Mouse (Mus musculus) midbrain, embryonic 15.5 days (tissue): ENCODE results near the gene Stam. TPM values are rescaled to one million over a fixed set of nuclear protein-coding genes. Genes with fewer than 3 reads are reported as not detected.
"Not testable (repeated sequence)": the region's sequence is repeated elsewhere in the genome, so short reads cannot be mapped to it uniquely, and the experiment has no call there.

Source experiments
- ATAC-seq: fragments of 200-750 bp; cut with Nextera tagmentation; replicated peaks from 2 replicates; pipeline ENCODE4 v1.8.0; 2017; ENCODE audit warnings: moderate TSS enrichment
- H3K27ac ChIP-seq: fragments of 300-500 bp; sonication (generic); 2 replicates; pipeline ENCODE4 v1.5.1; 2015; ENCODE audit warnings: mild to moderate bottlenecking, inconsistent platforms
- H3K27me3 ChIP-seq: fragments of 300-500 bp; sonication (generic); replicated peaks from 2 replicates; pipeline ENCODE4 v1.6.1; 2015; ENCODE audit warnings: inconsistent platforms
- H3K36me3 ChIP-seq: fragments of 300-500 bp; sonication (generic); replicated peaks from 2 replicates; pipeline ENCODE4 v1.6.1; 2015; ENCODE audit warnings: inconsistent platforms
- H3K4me1 ChIP-seq: fragments of 300-500 bp; sonication (generic); 2 replicates; pipeline ENCODE4 v1.6.1; 2015; ENCODE audit warnings: inconsistent platforms
- H3K4me2 ChIP-seq: fragments of 300-500 bp; sonication (generic); 2 replicates; pipeline ENCODE4 v1.6.1; 2015; ENCODE audit warnings: inconsistent platforms, mild to moderate bottlenecking, moderate library complexity
- H3K4me3 ChIP-seq: fragments of 300-500 bp; sonication (generic); 2 replicates; pipeline ENCODE4 v1.5.1; 2015; ENCODE audit warnings: mild to moderate bottlenecking, inconsistent platforms
- H3K9ac ChIP-seq: fragments of 300-500 bp; sonication (generic); 2 replicates; pipeline ENCODE4 v1.6.1; 2015; ENCODE audit warnings: mild to moderate bottlenecking, inconsistent platforms
- H3K9me3 ChIP-seq: fragments of 300-500 bp; sonication (generic); 2 replicates; pipeline ENCODE4 v1.6.1; 2016; ENCODE audit warnings: inconsistent platforms
- WGBS: fragments of 180-500 bp; shearing (Covaris S2); methylation state at CpG from one replicate; pipeline ENCODE4 v1.1.7; 2015; ENCODE audit warnings: mixed read lengths; 5-methylcytosine and 5-hydroxymethylcytosine counted together
- polyA plus RNA-seq: library from polyadenylated mRNA; unstranded; fragments of >200 nt; fragmentation: Nextera tagmentation; extraction: Ambion mirVana; gene quantifications from 2 replicates; pipeline ENCODE4 v1.2.1, GENCODE M21; 2015

Stam gene
- polyA plus RNA-seq, 1 experiment from 2014 or later, result 129 TPM

DNA sequence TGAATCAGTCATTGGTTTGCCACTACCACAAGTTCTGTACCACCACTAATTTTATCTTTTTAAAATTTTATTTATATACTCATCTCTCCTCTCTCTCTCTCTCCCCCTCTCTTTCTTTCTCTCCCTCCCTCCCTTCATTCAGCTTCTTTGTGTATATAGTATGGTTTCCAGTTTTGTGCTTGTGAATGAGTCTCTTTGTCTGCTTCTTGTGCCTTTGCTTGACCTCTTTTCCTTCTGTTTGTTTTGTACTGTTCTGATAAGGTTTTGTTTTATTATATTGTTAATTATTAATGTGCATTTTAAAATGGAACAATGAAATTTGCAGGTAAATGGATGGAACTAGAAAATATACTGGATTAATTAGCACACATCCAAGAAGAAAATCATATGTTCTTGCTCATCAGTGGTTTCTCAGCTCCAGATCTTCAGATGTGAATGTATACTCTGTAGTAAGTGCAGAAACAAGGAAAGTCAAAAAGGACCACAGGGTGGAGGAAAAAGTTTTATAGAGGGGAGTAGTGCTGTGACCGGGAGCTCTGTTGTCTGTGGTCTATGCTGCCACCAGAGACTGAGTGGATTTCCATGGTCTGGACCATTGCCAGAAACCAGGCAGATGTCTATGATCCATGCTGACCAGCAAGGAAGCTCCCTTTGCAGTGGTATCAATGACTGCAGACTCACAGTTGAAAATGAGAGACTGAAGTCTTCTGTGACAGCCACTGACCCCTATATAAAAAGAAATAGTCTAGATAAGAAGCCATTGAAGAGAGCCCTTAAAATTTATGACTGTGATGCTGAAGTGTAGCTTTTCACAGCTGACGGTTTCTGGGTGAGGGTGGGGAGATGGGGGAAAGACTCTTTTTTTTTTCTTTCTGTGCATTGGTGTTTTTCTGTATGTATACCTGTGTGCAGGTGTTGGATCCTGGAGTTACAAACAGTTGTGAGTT is 7.9 kb upstream of the Stam start:
- H3K27me3 ChIP-seq, result no peaks in the 10 kb centered on the region
- H3K9ac ChIP-seq, result no peak overlapping the region
- ATAC-seq, result no peak
- no peak overlapping the region for H3K4me3 ChIP-seq
- H3K4me1 ChIP-seq, result no peaks in the 10 kb centered on the region
- no peak overlapping the region for H3K27ac ChIP-seq
- H3K36me3 ChIP-seq, result no peaks in the 10 kb centered on the region
- 70% methylated on average over 2 of the region's 2 CpGs for WGBS
- no peaks in the 10 kb centered on the region for H3K9me3 ChIP-seq
- H3K4me2 ChIP-seq, result no peak overlapping the region

DNA sequence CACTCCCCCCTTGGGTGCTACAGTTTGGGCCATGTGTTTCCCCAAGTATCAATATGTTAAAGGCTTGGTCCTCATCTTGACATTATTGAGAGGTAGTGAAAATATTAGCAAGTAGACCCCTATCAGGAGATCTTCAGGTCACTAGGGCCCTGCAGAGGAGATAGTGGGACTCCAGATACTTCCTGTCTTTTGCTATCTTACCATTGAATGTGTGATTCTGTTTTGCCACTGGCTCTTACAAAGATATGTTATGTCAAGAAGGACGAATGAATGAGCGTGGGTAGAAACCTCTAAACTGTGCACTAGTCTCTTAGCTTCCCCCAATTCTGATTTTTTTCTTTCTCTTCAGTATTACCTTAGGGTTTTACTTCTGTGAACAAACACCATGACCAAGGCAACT is 4.9 kb upstream of the Stam start:
- no peak overlapping the region for H3K4me2 ChIP-seq
- no peaks in the 10 kb centered on the region for H3K27me3 ChIP-seq
- no peak overlapping the region for H3K4me3 ChIP-seq
- no peak overlapping the region for H3K9ac ChIP-seq
- 87% methylated on average over 2 of the region's 2 CpGs for whole genome bisulfite sequencing
- no peaks in the 10 kb centered on the region for H3K36me3 ChIP-seq
- H3K4me1 ChIP-seq, result peaks cover 6% of the 10 kb centered on the region
- no peak for ATAC-seq
- no peaks in the 10 kb centered on the region for H3K9me3 ChIP-seq
- H3K27ac ChIP-seq, result no peak overlapping the region

GRCm38 (mm10) chr2:14070466-14070865 is 3.4 kb upstream of the Stam start:
- Histone ChIP-seq H3K4me3 (no peak overlapping the region), H3K36me3 (no peaks in the 10 kb centered on the region), H3K9me3 (no peaks in the 10 kb centered on the region), H3K4me1 (peaks cover 14% of the 10 kb centered on the region), H3K4me2 (no peak overlapping the region), H3K27me3 (no peaks in the 10 kb centered on the region), H3K9ac (no peak overlapping the region), H3K27ac (no peak overlapping the region)
- WGBS, result 84% methylated on average over 8 of the region's 8 CpGs
- no peak for ATAC-seq

DNA sequence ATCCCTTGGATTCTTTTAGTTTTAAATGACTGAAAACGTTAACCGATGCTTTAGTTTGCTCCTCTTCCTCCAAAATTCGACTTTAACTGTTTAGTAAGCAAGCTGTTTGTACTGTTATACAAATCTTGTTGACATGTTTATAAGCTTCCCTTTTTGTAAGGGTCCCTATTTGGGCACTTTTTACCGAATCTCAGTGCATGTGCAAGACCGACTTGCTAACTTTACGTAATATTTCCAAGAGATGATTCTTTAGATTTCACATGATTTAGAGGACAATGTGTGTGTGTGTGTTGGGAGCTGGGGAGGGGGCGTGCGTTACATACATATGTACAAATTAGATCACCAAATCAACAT is 913 bp upstream of the Stam start:
- 23% methylated on average over 8 of the region's 8 CpGs for WGBS

GRCm38 (mm10) chr2:14074221-14074901 is 463 bp downstream of the Stam start:
- WGBS, result under 1% methylated on average over 34 of the region's 38 CpGs
- Histone ChIP-seq H3K27me3 (no peaks in the 10 kb centered on the region), H3K4me3 (peak overlapping the region; percentile 85), H3K9ac (peak overlapping the region; percentile 87), H3K9me3 (no peaks in the 10 kb centered on the region), H3K36me3 (no peaks in the 10 kb centered on the region), H3K4me1 (peaks cover 24% of the 10 kb centered on the region), H3K27ac (peak overlapping the region; percentile 96), H3K4me2 (peak overlapping the region; percentile 68)
- no peak for ATAC-seq

More for the DNA sequence above, 913 bp upstream of the Stam start:
- ATAC-seq, result no peak; the same call in 1 of the 2 replicates
- no peaks in the 10 kb centered on the region for H3K27me3 ChIP-seq
- H3K9me3 ChIP-seq, result no peaks in the 10 kb centered on the region
- H3K9ac ChIP-seq, result peak overlapping the region; percentile 87
- peak overlapping the region; percentile 85 for H3K4me3 ChIP-seq
- peak overlapping the region; percentile 96 for H3K27ac ChIP-seq
- peak overlapping the region; percentile 68 for H3K4me2 ChIP-seq
- H3K36me3 ChIP-seq, result no peaks in the 10 kb centered on the region
- peaks cover 24% of the 10 kb centered on the region for H3K4me1 ChIP-seq

DNA sequence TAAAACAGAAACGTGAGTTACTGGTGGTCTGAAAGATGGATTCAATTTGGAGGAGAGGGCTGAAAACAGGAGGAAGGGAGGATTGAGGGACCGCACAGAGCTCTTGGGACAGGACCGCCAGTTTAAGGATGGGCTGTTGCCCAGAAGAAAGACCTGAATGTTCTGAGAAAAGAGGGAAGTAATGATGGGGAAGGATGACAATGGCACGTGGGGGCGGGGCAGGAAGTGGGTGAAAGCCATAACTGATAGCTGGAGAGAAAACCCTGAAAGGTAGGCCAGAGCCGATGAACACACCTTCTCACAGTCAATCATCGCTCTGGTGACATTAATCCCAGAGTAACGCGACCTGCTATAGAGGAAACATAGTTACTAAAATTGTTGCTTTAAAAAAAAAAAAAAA is 4.6 kb downstream of the Stam start:
- H3K27me3 ChIP-seq, H3K9ac ChIP-seq, H3K4me2 ChIP-seq, H3K9me3 ChIP-seq, H3K27ac ChIP-seq, H3K4me3 ChIP-seq, ATAC-seq, H3K36me3 ChIP-seq: not testable (repeated sequence)
- peaks cover 18% of the 10 kb centered on the region for H3K4me1 ChIP-seq
- 94% methylated on average over 9 of the region's 9 CpGs for WGBS

- H3K4me1 ChIP-seq, result no peaks in the 10 kb centered on the region
- H3K36me3 ChIP-seq, result 0 out of 2 replicates have a peak, but pooled peaks cover 3% of the 10 kb centered on the region
- no peaks in the 10 kb centered on the region for H3K27me3 ChIP-seq
- no peak for ATAC-seq
- no peak overlapping the region for H3K4me3 ChIP-seq
- no peak overlapping the region for H3K27ac ChIP-seq
- H3K9me3 ChIP-seq, result no peaks in the 10 kb centered on the region
- no peak overlapping the region for H3K9ac ChIP-seq
- H3K4me2 ChIP-seq, result no peak overlapping the region
Measured at GRCm38 (mm10) chr2:14100533-14100932, 26.6 kb downstream of the Stam start.

DNA sequence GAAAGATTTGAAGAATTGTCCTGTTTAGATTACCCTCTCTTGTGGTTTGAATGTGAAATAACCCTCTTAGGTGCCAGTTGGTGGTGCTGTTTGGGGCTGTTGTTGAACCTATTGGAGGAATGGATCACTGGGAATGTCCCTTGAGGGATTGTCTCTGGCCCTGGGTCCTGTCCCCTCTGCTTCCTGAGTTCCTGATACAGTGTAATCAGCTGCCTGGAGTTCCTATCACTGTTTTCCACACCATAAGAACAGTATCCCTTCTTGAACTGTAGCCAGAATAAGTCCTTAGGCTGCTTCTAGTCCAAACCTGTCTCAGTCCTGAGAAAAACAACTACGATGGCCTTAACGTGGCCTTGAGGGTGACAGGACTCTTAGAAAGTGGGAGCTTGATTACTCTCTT is 28.7 kb downstream of the Stam start:
- 88% methylated on average over 2 of the region's 2 CpGs for WGBS
- no peak overlapping the region for H3K27ac ChIP-seq
- no peak for ATAC-seq
- H3K9ac ChIP-seq, result no peak overlapping the region
- H3K4me2 ChIP-seq, result no peak overlapping the region
- no peaks in the 10 kb centered on the region for H3K4me1 ChIP-seq
- H3K36me3 ChIP-seq, result 0 out of 2 replicates have a peak, but pooled peaks cover 3% of the 10 kb centered on the region
- no peaks in the 10 kb centered on the region for H3K9me3 ChIP-seq
- no peak overlapping the region for H3K4me3 ChIP-seq
- H3K27me3 ChIP-seq, result no peaks in the 10 kb centered on the region

GRCm38 (mm10) chr2:14103924-14104323 is 30.0 kb downstream of the Stam start:
- ATAC-seq, result no peak
- Histone ChIP-seq H3K27ac (no peak overlapping the region), H3K4me2 (no peak overlapping the region), H3K27me3 (no peaks in the 10 kb centered on the region), H3K36me3 (0 out of 2 replicates have a peak, but pooled peaks cover 3% of the 10 kb centered on the region), H3K9ac (no peak overlapping the region), H3K9me3 (no peaks in the 10 kb centered on the region), H3K4me1 (no peaks in the 10 kb centered on the region), H3K4me3 (no peak overlapping the region)
- 88% methylated on average over 1 of the region's 1 CpGs for WGBS

- Histone ChIP-seq H3K27me3 (no peaks in the 10 kb centered on the region), H3K27ac (no peak overlapping the region), H3K4me3 (no peak overlapping the region), H3K9me3 (no peaks in the 10 kb centered on the region), H3K9ac (no peak overlapping the region), H3K4me2 (no peak overlapping the region), H3K4me1 (no peaks in the 10 kb centered on the region), H3K36me3 (0 out of 2 replicates have a peak, but pooled peaks cover 3% of the 10 kb centered on the region)
- no peak for ATAC-seq
- WGBS, result 88% methylated on average over 3 of the region's 3 CpGs
Measured at GRCm38 (mm10) chr2:14107673-14108072, 33.8 kb downstream of the Stam start.

DNA sequence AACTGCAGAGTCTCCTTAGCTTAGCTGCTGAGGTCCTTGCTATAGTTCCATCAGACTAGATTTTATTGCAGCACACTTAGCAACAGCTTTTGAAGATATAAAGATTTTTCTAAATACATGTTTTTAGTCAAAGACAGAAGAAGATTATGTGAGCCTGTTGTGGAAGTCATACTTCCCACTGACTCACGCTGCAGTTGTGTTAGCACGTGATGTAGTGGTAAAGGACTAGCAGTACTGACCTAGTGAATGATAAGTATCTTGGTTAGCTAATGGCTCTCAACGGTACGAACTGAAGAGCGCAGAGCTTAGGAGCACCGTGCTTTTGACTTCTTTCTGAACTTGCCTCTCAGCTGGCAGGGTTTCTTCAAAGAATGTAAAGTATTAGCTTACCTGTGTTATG is 52.5 kb downstream of the Stam start:
- Histone ChIP-seq H3K27ac (no peak overlapping the region), H3K4me2 (no peak overlapping the region), H3K9me3 (no peaks in the 10 kb centered on the region), H3K9ac (no peak overlapping the region), H3K36me3 (peaks cover 19% of the 10 kb centered on the region; the same call in 1 of the 2 replicates), H3K4me1 (no peaks in the 10 kb centered on the region), H3K4me3 (no peak overlapping the region), H3K27me3 (no peaks in the 10 kb centered on the region)
- 92% methylated on average over 6 of the region's 6 CpGs for whole genome bisulfite sequencing
- no peak for ATAC-seq

DNA sequence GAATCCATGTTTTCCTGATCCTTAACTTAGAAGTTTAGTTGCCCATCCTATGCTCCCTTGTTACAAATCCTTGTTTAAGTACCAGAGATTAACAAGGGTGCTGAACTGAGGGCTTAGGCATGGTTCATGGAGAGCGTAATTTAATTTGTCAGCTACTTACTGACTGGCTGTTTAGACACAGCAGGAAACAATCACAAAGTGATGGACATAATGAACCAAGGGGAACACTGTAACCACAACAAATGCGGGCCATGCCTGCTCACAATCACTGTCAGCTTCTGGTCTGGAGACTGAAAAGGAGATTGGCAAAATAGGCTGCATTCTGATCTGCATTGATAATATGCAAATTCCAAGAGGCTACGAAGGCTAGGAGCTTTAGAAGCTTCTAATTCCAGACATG is 53.7 kb downstream of the Stam start:
- H3K4me1 ChIP-seq, result no peaks in the 10 kb centered on the region
- no peak overlapping the region for H3K27ac ChIP-seq
- H3K9me3 ChIP-seq, result no peaks in the 10 kb centered on the region
- no peak overlapping the region for H3K9ac ChIP-seq
- H3K4me2 ChIP-seq, result no peak overlapping the region
- no peak overlapping the region for H3K4me3 ChIP-seq
- H3K27me3 ChIP-seq, result no peaks in the 10 kb centered on the region
- no peak for ATAC-seq
- 33% methylated on average over 3 of the region's 3 CpGs for WGBS
- peaks cover 19% of the 10 kb centered on the region; the same call in 1 of the 2 replicates for H3K36me3 ChIP-seq
